Mouse (Mus musculus): ENCODE measurements at regions not wholly inside any gene's neighbourhood (a gene's known extent, or its start where the extent isn't known, plus 50 kb on each side); places are given as distances from the start of the nearest gene placed in this dataset.

DNA sequence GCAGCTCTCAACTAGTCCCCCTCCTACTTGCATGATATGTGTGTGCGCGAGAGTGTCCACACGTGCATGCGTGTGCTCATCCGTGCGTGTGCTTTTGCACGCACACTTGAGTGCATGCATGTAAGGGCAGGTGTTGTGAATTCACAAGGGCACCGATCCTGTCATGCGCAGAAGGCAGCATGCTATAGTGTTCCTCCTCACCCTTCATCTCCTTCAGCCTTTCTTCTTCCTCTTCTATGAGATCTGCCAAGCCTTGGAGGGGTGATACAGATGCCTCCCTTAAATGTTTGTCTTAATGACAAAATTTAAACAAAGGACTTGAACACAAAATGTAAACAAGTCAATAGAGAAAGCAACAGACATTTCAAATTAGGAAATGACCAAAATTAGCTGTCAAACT, 591.8 kb downstream of the Kcnj2 start:
- Histone ChIP-seq H3K4me3 (no peak overlapping the region), H3K79me2 (ENCODE audit: control insufficient read depth, insufficient read depth) (no peaks in the 10 kb centered on the region)

DNA sequence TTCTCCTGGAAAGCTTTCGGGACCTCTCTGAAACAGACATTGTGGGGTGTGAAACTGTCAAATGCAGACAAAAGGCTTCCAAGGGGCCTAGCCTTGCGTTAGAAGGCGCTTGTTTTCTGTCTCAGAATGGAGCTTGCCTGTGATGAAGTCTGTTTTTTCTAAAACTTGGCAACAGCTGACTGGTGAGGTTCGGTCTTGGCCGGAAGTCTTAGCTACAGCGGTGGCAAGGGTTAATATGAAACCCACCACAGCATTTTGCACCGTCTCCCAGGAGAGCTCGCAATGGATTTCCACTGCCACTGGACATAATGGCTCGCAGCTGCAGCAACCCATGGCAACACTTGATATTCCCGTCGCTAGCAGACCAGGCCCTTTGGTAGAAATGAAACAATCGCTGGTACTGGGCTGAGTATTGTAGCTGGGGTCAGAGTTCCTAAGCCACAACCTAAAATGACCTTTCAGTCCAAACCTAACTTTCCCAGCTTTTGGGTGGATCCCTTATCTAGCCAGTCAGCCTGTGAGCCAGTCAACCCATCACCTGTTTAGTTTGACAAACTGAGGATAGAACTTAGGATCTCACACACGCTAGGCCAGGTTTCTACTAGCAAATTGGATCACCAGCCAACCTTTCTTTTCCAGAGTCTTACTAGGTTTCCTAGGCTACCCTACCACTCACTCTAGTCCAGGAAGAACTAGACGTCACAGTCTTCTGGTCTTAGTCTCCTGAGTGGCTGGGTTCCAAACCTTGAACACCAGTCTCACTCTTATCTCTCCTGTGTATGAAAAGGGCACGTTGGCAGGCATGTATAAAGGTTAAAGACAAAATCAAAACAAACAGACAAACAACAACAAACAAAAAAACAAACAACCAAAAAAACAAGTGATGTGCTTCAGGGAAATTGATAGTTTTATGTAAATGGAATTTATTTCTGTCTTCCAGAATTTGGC, 592.7 kb downstream of the Kcnj2 start:
- Histone ChIP-seq H3K4me3 (no peak overlapping the region), H3K79me2 (ENCODE audit: control insufficient read depth, insufficient read depth) (no peaks in the 10 kb centered on the region), H3K36me3 (ENCODE audit: control insufficient read depth, insufficient read depth) (no peaks in the 10 kb centered on the region), H3K4me2 (ENCODE audit: low read depth) (no peak overlapping the region), H3ac (ENCODE audit: control insufficient read depth, insufficient read length) (no peak overlapping the region), H3K27me3 (ENCODE audit: control insufficient read depth, insufficient read depth, insufficient read length) (no peaks in the 10 kb centered on the region)
- TF ChIP-seq TCF12 (IDR thresholded peaks at IDR 0.05; ENCODE audit: insufficient read depth, poor library complexity, severe bottlenecking), result no peak
- TF ChIP-seq E2F4 (IDR thresholded peaks at IDR 0.05; ENCODE audit: insufficient read depth), result no peak

More for the DNA sequence above, 591.8 kb downstream of the Kcnj2 start:
- H3ac ChIP-seq (ENCODE audit: control insufficient read depth, insufficient read length), result no peak overlapping the region
- H3K4me2 ChIP-seq (ENCODE audit: low read depth), result no peak overlapping the region
- H3K36me3 ChIP-seq (ENCODE audit: control insufficient read depth, insufficient read depth), result no peaks in the 10 kb centered on the region
- TF ChIP-seq MYOD1 (IDR thresholded peaks at IDR 0.05; ENCODE audit: control insufficient read depth in 1 of 3, insufficient read length in 2 of 3, low read depth in 2 of 3) (no peak), USF1 (IDR thresholded peaks at IDR 0.05; ENCODE audit: low read depth) (no peak), CEBPB (IDR thresholded peaks at IDR 0.05; ENCODE audit: insufficient read depth, poor library complexity, severe bottlenecking) (no peak), POLR2AphosphoS2 (IDR thresholded peaks at IDR 0.05; ENCODE audit: insufficient read length, low read depth) (no peak), MAX (IDR thresholded peaks at IDR 0.05; ENCODE audit: low read depth) (no peak)
- no peaks in the 10 kb centered on the region for H3K27me3 ChIP-seq (ENCODE audit: control insufficient read depth, insufficient read depth, insufficient read length)

DNA sequence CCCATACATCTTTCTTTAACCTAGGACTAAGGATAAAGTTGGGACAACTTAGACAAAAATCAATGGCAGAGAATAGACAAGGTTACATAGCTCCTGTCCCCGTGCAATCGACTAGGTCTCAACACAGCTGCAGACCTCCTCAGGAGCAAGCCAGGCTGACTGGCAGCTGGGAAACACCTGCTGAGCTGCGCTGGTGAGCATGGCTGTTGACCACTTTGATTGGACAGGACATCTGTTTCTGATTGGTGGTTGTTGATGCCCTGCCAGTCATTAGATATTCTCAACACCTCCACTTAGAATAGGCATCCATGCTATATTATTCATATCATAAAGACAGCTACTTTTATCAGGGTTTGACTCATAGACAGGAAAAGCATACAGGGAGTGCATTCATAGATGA, 597.3 kb downstream of the Kcnj2 start:
- no peaks in the 10 kb centered on the region for H3K27me3 ChIP-seq (ENCODE audit: control insufficient read depth, insufficient read depth, insufficient read length)
- no peak overlapping the region for H3K4me3 ChIP-seq
- TF ChIP-seq REST (IDR thresholded peaks at IDR 0.05; ENCODE audit: insufficient read depth, insufficient read length), result no peak
- TF ChIP-seq E2F4 (IDR thresholded peaks at IDR 0.05; ENCODE audit: insufficient read depth), result no peak
- peak in 2 of 3 experiments; percentile 32 for TF ChIP-seq MYOD1 (IDR thresholded peaks at IDR 0.05; ENCODE audit: control insufficient read depth in 1 of 3, insufficient read length in 2 of 3, low read depth in 2 of 3)
- H3K79me2 ChIP-seq (ENCODE audit: control insufficient read depth, insufficient read depth), result no peaks in the 10 kb centered on the region
- H3K4me2 ChIP-seq (ENCODE audit: low read depth), result no peak overlapping the region
- no peak overlapping the region for H3ac ChIP-seq (ENCODE audit: control insufficient read depth, insufficient read length)
- no peaks in the 10 kb centered on the region for H3K36me3 ChIP-seq (ENCODE audit: control insufficient read depth, insufficient read depth)

DNA sequence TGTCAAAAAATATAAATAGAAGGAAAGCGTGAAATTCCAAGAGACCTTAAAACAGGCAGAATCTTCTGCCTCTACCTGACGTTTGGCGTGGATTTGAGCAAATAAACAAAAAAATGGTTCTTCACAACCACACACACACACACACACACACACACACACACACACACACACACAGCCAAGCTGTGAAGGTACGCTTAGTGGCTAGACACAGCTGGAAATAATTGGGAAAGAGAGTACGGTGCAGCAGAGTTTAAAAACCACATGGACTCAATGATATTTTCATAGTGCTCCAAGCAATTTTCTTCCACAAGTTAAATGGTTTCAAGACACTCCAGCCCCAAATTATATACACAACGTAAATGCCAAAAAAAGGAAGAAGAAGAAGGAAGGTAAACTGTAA, 600.4 kb downstream of the Kcnj2 start:
- TF ChIP-seq E2F4 (IDR thresholded peaks at IDR 0.05; ENCODE audit: insufficient read depth) (no peak), MAX (IDR thresholded peaks at IDR 0.05; ENCODE audit: low read depth) (no peak), TCF3 (IDR thresholded peaks at IDR 0.05; ENCODE audit: insufficient read length, low read depth) (no peak), REST (IDR thresholded peaks at IDR 0.05; ENCODE audit: insufficient read depth, insufficient read length) (no peak), POLR2A (IDR thresholded peaks at IDR 0.05; ENCODE audit: insufficient read length, low read depth) (no peak), TCF12 (IDR thresholded peaks at IDR 0.05; ENCODE audit: insufficient read depth, poor library complexity, severe bottlenecking) (no peak), POLR2AphosphoS2 (IDR thresholded peaks at IDR 0.05; ENCODE audit: insufficient read length, low read depth) (no peak), USF1 (IDR thresholded peaks at IDR 0.05; ENCODE audit: low read depth) (no peak), SRF (IDR thresholded peaks at IDR 0.05; ENCODE audit: control insufficient read depth, insufficient read length, low read depth) (no peak), CEBPB (IDR thresholded peaks at IDR 0.05; ENCODE audit: insufficient read depth, poor library complexity, severe bottlenecking) (no peak), MYOG (IDR thresholded peaks at IDR 0.05; ENCODE audit: control insufficient read depth in 1 of 3, insufficient read depth in 1 of 3, insufficient read length in 2 of 3, low read depth in 2 of 3) (no peak), MYOD1 (IDR thresholded peaks at IDR 0.05; ENCODE audit: control insufficient read depth in 1 of 3, insufficient read length in 2 of 3, low read depth in 2 of 3) (no peak)
- H3K4me3 ChIP-seq, result no peak overlapping the region
- H3K4me2 ChIP-seq (ENCODE audit: low read depth), result no peak overlapping the region

DNA sequence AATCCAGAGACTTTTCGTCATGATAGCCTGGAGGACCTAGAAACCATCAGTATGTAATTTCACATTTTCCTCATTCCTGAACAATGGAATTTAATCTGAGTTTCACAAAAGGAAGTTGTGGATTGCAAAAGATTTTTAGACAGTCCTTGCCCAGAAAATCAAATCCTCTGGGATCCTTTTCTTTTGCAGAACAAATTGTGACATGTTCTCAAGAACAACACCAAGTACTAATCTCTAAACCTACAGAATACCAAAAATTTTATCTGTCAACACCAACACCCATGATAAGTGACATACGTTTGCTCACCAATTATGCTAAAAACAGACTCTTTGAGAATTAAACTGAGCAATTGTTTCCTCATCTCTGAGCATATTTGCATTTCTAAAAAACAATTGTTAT, 605.9 kb downstream of the Kcnj2 start:
- no peak overlapping the region for H3K4me3 ChIP-seq
- H3ac ChIP-seq (ENCODE audit: control insufficient read depth, insufficient read length), result no peak overlapping the region
- H3K4me2 ChIP-seq (ENCODE audit: low read depth), result no peak overlapping the region
- no peak for TF ChIP-seq TCF12 (IDR thresholded peaks at IDR 0.05; ENCODE audit: insufficient read depth, poor library complexity, severe bottlenecking)
- TF ChIP-seq E2F4 (IDR thresholded peaks at IDR 0.05; ENCODE audit: insufficient read depth), result no peak
- no peak for TF ChIP-seq SRF (IDR thresholded peaks at IDR 0.05; ENCODE audit: control insufficient read depth, insufficient read length, low read depth)
- TF ChIP-seq POLR2AphosphoS2 (IDR thresholded peaks at IDR 0.05; ENCODE audit: insufficient read length, low read depth), result no peak
- no peak for TF ChIP-seq MYOD1 (IDR thresholded peaks at IDR 0.05; ENCODE audit: control insufficient read depth in 1 of 3, insufficient read length in 2 of 3, low read depth in 2 of 3)
- no peak for TF ChIP-seq USF1 (IDR thresholded peaks at IDR 0.05; ENCODE audit: low read depth)
- TF ChIP-seq MAX (IDR thresholded peaks at IDR 0.05; ENCODE audit: low read depth), result no peak
- no peak for TF ChIP-seq CEBPB (IDR thresholded peaks at IDR 0.05; ENCODE audit: insufficient read depth, poor library complexity, severe bottlenecking)
- no peak for TF ChIP-seq MYOG (IDR thresholded peaks at IDR 0.05; ENCODE audit: control insufficient read depth in 1 of 3, insufficient read depth in 1 of 3, insufficient read length in 2 of 3, low read depth in 2 of 3)
- TF ChIP-seq REST (IDR thresholded peaks at IDR 0.05; ENCODE audit: insufficient read depth, insufficient read length), result no peak
- TF ChIP-seq TCF3 (IDR thresholded peaks at IDR 0.05; ENCODE audit: insufficient read length, low read depth), result no peak
- TF ChIP-seq POLR2A (IDR thresholded peaks at IDR 0.05; ENCODE audit: insufficient read length, low read depth), result no peak
- H3K36me3 ChIP-seq (ENCODE audit: control insufficient read depth, insufficient read depth), result no peaks in the 10 kb centered on the region
- H3K27me3 ChIP-seq (ENCODE audit: control insufficient read depth, insufficient read depth, insufficient read length), result no peaks in the 10 kb centered on the region
- no peaks in the 10 kb centered on the region for H3K79me2 ChIP-seq (ENCODE audit: control insufficient read depth, insufficient read depth)

More for the DNA sequence above, 600.4 kb downstream of the Kcnj2 start:
- Histone ChIP-seq H3K27me3 (ENCODE audit: control insufficient read depth, insufficient read depth, insufficient read length) (no peaks in the 10 kb centered on the region), H3ac (ENCODE audit: control insufficient read depth, insufficient read length) (no peak overlapping the region), H3K79me2 (ENCODE audit: control insufficient read depth, insufficient read depth) (no peaks in the 10 kb centered on the region), H3K36me3 (ENCODE audit: control insufficient read depth, insufficient read depth) (no peaks in the 10 kb centered on the region)
